ENCODE assay signal across 8 mouse cellular contexts in the genomic region with DNA sequence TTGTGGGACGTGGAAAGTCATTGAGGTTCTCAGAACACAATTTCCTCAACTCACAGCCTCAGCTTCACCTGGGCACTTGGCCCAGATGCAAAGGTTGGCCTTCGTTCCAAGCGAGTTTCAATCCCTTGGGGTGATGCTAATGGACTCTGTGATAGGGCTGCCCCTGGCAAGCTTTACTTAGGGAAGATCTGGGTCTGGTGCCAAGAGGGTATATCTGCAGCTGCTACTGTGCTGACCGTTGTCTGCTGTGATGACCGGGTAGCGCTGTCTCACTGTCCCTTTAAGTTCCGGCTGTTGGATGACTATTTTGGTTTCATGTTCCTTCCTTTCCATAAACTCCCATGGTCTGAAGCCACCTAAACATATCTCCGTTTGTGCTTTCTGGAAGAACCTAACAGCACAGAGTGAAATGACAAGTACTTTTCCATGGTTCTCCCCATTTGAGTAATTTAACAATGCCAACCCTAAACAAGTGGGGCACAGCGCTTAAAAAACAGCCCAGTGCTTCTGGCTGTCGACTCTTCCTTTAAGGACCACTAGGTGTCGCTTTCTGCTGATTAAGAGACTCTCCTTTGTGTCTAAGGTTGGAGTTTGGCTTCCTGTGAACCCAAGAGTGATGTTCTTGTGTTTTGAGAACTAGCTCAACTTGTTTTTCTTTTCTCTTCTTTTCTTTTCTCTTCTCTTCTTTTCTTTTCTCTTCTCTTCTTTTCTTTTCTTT. TPM values are rescaled to one million over a fixed set of nuclear protein-coding genes. Genes with fewer than 3 reads are reported as not detected.
DNase-seq lines count a peak whose midpoint lies in the region; ATAC-seq and TF ChIP-seq lines count a peak whose summit lies in the region.

No protein-coding gene starts in this region.

- H3K4me1 ChIP-seq in midbrain, embryonic 11.5 days (ENCODE audit: control insufficient read depth, insufficient read depth, low read length) = no peaks in the 10 kb centered on the region
- H3K4me1 ChIP-seq in midbrain, embryonic 15.5 days = no peaks in the 10 kb centered on the region

- peak; percentile 83 for ATAC-seq in midbrain, embryonic 11.5 days (ENCODE audit: low FRiP score)
- ATAC-seq in midbrain, embryonic 15.5 days (replicated peaks) = no peak; the same call in 1 of the 2 replicates
- ATAC-seq in erythroblast, adult 5-6 weeks (replicated peaks; ENCODE audit: low FRiP score, poor library complexity, severe bottlenecking) = peak; percentile 83

- H3K36me3 ChIP-seq in midbrain, embryonic 11.5 days (ENCODE audit: control insufficient read depth, insufficient read depth, low read length) = no peaks in the 10 kb centered on the region
- H3K36me3 ChIP-seq in midbrain, embryonic 15.5 days (replicated peaks) = no peaks in the 10 kb centered on the region

- no peaks in the 10 kb centered on the region for H3K27me3 ChIP-seq in midbrain, embryonic 11.5 days (ENCODE audit: control insufficient read depth, insufficient read depth, low read length)
- H3K27me3 ChIP-seq in midbrain, embryonic 15.5 days (replicated peaks) = no peaks in the 10 kb centered on the region

- H3K9ac ChIP-seq in midbrain, embryonic 11.5 days (ENCODE audit: low read length) = no peak overlapping the region
- H3K9ac ChIP-seq in midbrain, embryonic 15.5 days = no peak overlapping the region

- 55% methylated on average over 11 of the region's 11 CpGs for WGBS in midbrain, embryonic 11.5 days
- whole genome bisulfite sequencing in midbrain, embryonic 15.5 days = 54% methylated on average over 11 of the region's 11 CpGs

- intact Hi-C loops in left cerebral cortex, adult 2 months (cut with DNase I) = loop anchor here (2.0 to 5.0 kb wide), 4 partner anchors 51 to 200 kb away; a partner anchor contains a TSS

- peak; percentile 85 for TF ChIP-seq CTCF in left cerebral cortex, adult 2 months (IDR thresholded peaks at IDR 0.05)

- no peaks in the 10 kb centered on the region for H3K9me3 ChIP-seq in midbrain, embryonic 11.5 days (ENCODE audit: control insufficient read depth, low read length)
- H3K9me3 ChIP-seq in midbrain, embryonic 15.5 days = no peaks in the 10 kb centered on the region

- no peak overlapping the region for H3K27ac ChIP-seq in midbrain, embryonic 11.5 days (ENCODE audit: low read depth, low read length)
- no peak overlapping the region for H3K27ac ChIP-seq in midbrain, embryonic 15.5 days
- H3K27ac ChIP-seq in left cerebral cortex, adult 2 months = no peak overlapping the region

- DNase-seq in midbrain, embryonic 11.5 days (ENCODE audit: low spot score, missing footprints) = peak; percentile 94
- DNase-seq in brain, adult 2 months (ENCODE audit: low read depth, low spot score) = peak; percentile 84
- DNase-seq in induced T-regulatory cell, adult 2 months (ENCODE audit: low read depth) = peak; percentile 69
- DNase-seq in left cerebral cortex, adult 2 months (ENCODE audit: extremely low spot score in 1 of 2, low spot score in 2 of 2) = peak; percentile 42 to 52
- peak; percentile 62 for DNase-seq in naive thymus-derived CD4-positive, alpha-beta T cell, adult 2 months (ENCODE audit: low read depth)
- DNase-seq in thymus, postnatal 25 days = peak; percentile 35

- H3K4me2 ChIP-seq in midbrain, embryonic 11.5 days = no peak overlapping the region
- no peak overlapping the region for H3K4me2 ChIP-seq in midbrain, embryonic 15.5 days

- no peak overlapping the region for H3K4me3 ChIP-seq in midbrain, embryonic 11.5 days (ENCODE audit: low read depth, low read length)
- H3K4me3 ChIP-seq in midbrain, embryonic 15.5 days = no peak overlapping the region
- no peak overlapping the region for H3K4me3 ChIP-seq in left cerebral cortex, adult 2 months

RNA-seq across cellular contexts. Expression of a gene that starts 48.3 kb away (rescaled TPM):
- 11.6 and 12.2 TPM in 2 replicates for polyA plus RNA-seq in midbrain, embryonic 11.5 days (2014; fragmentation: Nextera tagmentation; extraction: Ambion mirVana)
- 2.3 and 2.6 TPM in 2 replicates for polyA plus RNA-seq in midbrain, embryonic 15.5 days (2015; fragmentation: Nextera tagmentation; extraction: Ambion mirVana)
- not detected in 2 replicates for total RNA-seq in erythroblast, adult 5-6 weeks (2015; ENCODE audit: low replicate concordance)
- 2.7 TPM in 1 of 2 replicates, not detected in the other for total RNA-seq in erythroblast, adult 5-6 weeks (2017; ENCODE audit: low replicate concordance)
- total RNA-seq in left cerebral cortex, adult 2 months (2021) = 1 to 10 TPM; 5.4 to 6.9 TPM

Comparison
In these comparisons a context has a peak if more than half of its experiments do, and no peak if none do; other contexts are left out.
1. DNase-seq: peak in every context shown above with its lines; median percentile 94 in midbrain, embryonic 11.5 days; 84 in brain, adult 2 months; 69 in induced T-regulatory cell, adult 2 months; 62 in naive thymus-derived CD4-positive, alpha-beta T cell, adult 2 months; 47 in left cerebral cortex, adult 2 months; 35 in thymus, postnatal 25 days.